Mouse (Mus musculus): ENCODE measurements at regions not wholly inside any gene's neighbourhood (a gene's known extent, or its start where the extent isn't known, plus 50 kb on each side); places are given as distances from the start of the nearest gene placed in this dataset.

DNA sequence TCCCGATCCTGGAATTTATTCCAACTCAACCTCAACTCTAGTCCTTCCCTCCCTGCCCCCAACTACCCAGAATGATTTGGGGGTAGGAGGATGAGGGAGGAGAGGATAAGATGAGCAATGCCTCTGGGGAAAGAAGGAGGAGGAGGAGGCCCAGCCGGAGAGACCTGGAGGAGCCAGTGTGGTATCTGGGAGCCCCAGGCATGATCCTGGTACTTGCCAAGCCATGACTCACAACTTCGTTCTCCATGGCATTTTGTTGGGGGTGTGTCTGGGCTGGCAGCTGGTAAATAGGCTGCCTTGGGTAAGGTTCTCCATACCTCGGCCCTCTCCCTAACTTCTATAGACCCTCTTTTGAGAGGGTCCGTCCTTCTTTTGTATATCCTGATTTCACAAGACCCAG lies 81.2 kb upstream of the Hoxc13 start:
- H3K4me1 ChIP-seq (replicated peaks): no peaks in the 10 kb centered on the region
- H3K36me3 ChIP-seq (replicated peaks): no peaks in the 10 kb centered on the region
- WGBS (ENCODE audit: insufficient replicate concordance): 59% methylated on average over 5 of the region's 5 CpGs
- no peaks in the 10 kb centered on the region for H3K9me3 ChIP-seq (replicated peaks)
- no peak overlapping the region for H3K9ac ChIP-seq
- no peak overlapping the region for H3K4me3 ChIP-seq (replicated peaks)
- 0 out of 2 replicates have a peak, but pooled peaks cover 10% of the 10 kb centered on the region for H3K27me3 ChIP-seq
- no peak overlapping the region for H3K27ac ChIP-seq (replicated peaks)
- ATAC-seq (ENCODE audit: insufficient read depth): no peak
- no peak overlapping the region for H3K4me2 ChIP-seq

DNA sequence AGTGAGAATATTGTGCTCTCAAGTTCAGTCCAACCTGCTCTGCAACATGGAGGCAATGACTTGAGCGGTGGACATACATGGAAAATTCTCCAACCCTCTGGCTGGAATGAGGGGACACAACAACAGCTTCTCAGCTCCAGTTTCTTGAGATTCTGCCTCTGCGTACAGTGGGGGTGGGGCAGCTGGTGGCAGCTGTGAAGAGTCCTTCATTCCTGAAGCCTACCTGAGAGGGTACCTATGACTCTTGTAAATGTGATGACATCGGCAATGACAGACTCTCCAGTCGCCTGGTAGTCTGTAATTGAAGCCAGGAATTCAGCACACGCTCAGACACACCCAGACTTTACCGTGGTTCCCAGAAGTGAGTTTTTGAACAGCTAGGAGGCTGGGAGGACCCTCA lies 58.5 kb upstream of the Hoxc13 start:
- 0 out of 2 replicates have a peak, but pooled peaks cover 5% of the 10 kb centered on the region for H3K27me3 ChIP-seq
- no peak for ATAC-seq (ENCODE audit: insufficient read depth)
- no peaks in the 10 kb centered on the region for H3K4me1 ChIP-seq (replicated peaks)
- 65% methylated on average over 6 of the region's 6 CpGs for WGBS (ENCODE audit: insufficient replicate concordance)
- no peaks in the 10 kb centered on the region for H3K36me3 ChIP-seq (replicated peaks)
- no peak overlapping the region for H3K4me2 ChIP-seq
- H3K9ac ChIP-seq: no peak overlapping the region
- no peaks in the 10 kb centered on the region for H3K9me3 ChIP-seq (replicated peaks)
- H3K4me3 ChIP-seq (replicated peaks): no peak overlapping the region
- H3K27ac ChIP-seq (replicated peaks): no peak overlapping the region

DNA sequence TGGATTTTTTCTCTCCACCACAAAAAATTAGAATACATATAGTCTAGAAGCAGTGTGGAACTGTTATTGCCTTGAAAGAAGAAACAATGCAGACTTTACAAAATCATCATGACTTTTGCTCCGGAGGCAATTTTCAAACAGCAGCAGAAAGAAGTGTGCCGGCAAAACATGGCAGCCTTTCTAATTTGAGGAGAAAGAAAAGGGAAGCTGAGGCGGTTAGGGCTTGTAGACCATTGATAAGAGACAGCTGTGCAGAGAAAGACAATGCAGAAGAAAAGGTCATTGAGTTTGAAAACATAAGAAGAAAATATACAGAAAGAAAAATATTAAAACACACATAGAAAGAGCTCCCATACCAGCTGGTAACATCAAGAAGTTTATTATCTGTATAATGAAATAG lies 54.1 kb upstream of the Hoxc13 start:
- Histone ChIP-seq H3K4me3 (replicated peaks) (no peak overlapping the region), H3K4me1 (replicated peaks) (no peaks in the 10 kb centered on the region), H3K4me2 (no peak overlapping the region), H3K27ac (replicated peaks) (no peak overlapping the region), H3K36me3 (replicated peaks) (no peaks in the 10 kb centered on the region), H3K9ac (no peak overlapping the region), H3K27me3 (0 out of 2 replicates have a peak, but pooled peaks cover 1% of the 10 kb centered on the region), H3K9me3 (replicated peaks) (no peaks in the 10 kb centered on the region)
- WGBS (ENCODE audit: insufficient replicate concordance): 42% methylated on average over 3 of the region's 3 CpGs
- ATAC-seq (ENCODE audit: insufficient read depth): no peak

Measured in liver, embryonic 15.5 days (tissue).